Mouse (Mus musculus) midbrain, embryonic 12.5 days (tissue): ENCODE measurements around the gene Brwd1. TPM values are rescaled to one million over a fixed set of nuclear protein-coding genes. Genes with fewer than 3 reads are reported as not detected.
A peak's percentile ranks its signal among the peaks of the same experiment; 100 is the strongest.
"Not testable (repeated sequence)": the region's sequence is repeated elsewhere in the genome, so short reads cannot be mapped to it uniquely, and the experiment has no call there.

ENCODE experiments used
- ATAC-seq: fragments of 200-750 bp; cut with Nextera tagmentation; 2 replicates; pipeline ENCODE4 v1.8.0; 2017; ENCODE audit warnings: low read depth, moderate TSS enrichment, moderate library complexity; ENCODE audit not compliant: low FRiP score
- H3K27ac ChIP-seq: fragments of 300-500 bp; sonication (generic); replicated peaks from 2 replicates; pipeline ENCODE4 v1.5.1; 2016; ENCODE audit warnings: mild to moderate bottlenecking
- H3K27me3 ChIP-seq: fragments of 300-500 bp; sonication (generic); 2 replicates; pipeline ENCODE4 v1.6.1; 2016; ENCODE audit warnings: mild to moderate bottlenecking
- H3K36me3 ChIP-seq: fragments of 300-500 bp; sonication (generic); 2 replicates; pipeline ENCODE4 v1.6.1; 2016
- H3K4me1 ChIP-seq: fragments of 300-500 bp; sonication (generic); 2 replicates; pipeline ENCODE4 v1.6.1; 2016
- H3K4me2 ChIP-seq: fragments of 300-500 bp; sonication (generic); replicated peaks from 2 replicates; pipeline ENCODE4 v1.6.1; 2016; ENCODE audit warnings: mild to moderate bottlenecking, moderate library complexity
- H3K4me3 ChIP-seq: fragments of 300-500 bp; sonication (generic); 2 replicates; pipeline ENCODE4 v1.5.1; 2016; ENCODE audit warnings: mild to moderate bottlenecking
- H3K9ac ChIP-seq: fragments of 300-500 bp; sonication (generic); replicated peaks from 2 replicates; pipeline ENCODE4 v1.6.1; 2016; ENCODE audit warnings: mild to moderate bottlenecking, moderate library complexity
- H3K9me3 ChIP-seq: fragments of 300-500 bp; sonication (generic); 2 replicates; pipeline ENCODE4 v1.6.1; 2016; ENCODE audit warnings: mild to moderate bottlenecking
- WGBS: fragments of 180-500 bp; shearing (Covaris S2); methylation state at CpG from one replicate; pipeline ENCODE4 v1.1.7; 2016; 5-methylcytosine and 5-hydroxymethylcytosine counted together
- polyA plus RNA-seq: library from polyadenylated mRNA; unstranded; fragments of >200 nt; fragmentation: Nextera tagmentation; extraction: Ambion mirVana; gene quantifications from 2 replicates; pipeline ENCODE4 v1.2.1, GENCODE M21; 2016

Gene Brwd1
- polyA plus RNA-seq, 1 experiment from 2014 or later = 210 TPM

DNA sequence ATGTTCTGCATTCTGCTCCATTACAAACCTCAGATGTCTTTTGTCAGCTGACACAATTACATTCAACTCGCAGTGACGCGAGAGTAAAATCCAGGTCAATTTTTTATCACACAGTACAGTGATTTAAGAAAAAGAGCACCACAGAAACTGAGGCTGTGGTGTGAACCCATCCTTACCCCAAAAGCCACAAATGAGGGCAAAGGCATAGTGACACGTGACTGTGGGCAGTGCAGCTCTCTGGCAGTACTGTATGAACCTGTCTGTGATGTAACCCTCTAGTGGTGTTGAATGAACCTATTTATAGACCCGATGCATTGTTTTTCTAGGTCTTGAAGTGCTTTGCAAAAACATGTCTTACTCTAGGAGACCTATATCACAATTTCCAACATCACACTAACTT, 83.0 kb downstream of the Brwd1 start:
- H3K4me1 ChIP-seq = no peaks in the 10 kb centered on the region
- H3K4me3 ChIP-seq = no peak overlapping the region
- no peak overlapping the region for H3K9ac ChIP-seq
- H3K36me3 ChIP-seq = peaks cover 59% of the 10 kb centered on the region
- ATAC-seq = no peak
- no peaks in the 10 kb centered on the region for H3K9me3 ChIP-seq
- WGBS = over 99% methylated on average over 5 of the region's 5 CpGs
- H3K27ac ChIP-seq = no peak overlapping the region
- no peak overlapping the region for H3K4me2 ChIP-seq
- H3K27me3 ChIP-seq = no peaks in the 10 kb centered on the region

GRCm38 (mm10) chr16:95996156-95996555, 86.2 kb downstream of the Brwd1 start:
- H3K4me2 ChIP-seq = no peak overlapping the region
- no peak for ATAC-seq
- WGBS = 89% methylated on average over 7 of the region's 7 CpGs
- H3K27ac ChIP-seq = no peak overlapping the region
- H3K27me3 ChIP-seq = no peaks in the 10 kb centered on the region
- H3K36me3 ChIP-seq = peaks cover 56% of the 10 kb centered on the region
- no peak overlapping the region for H3K9ac ChIP-seq
- H3K4me3 ChIP-seq = no peak overlapping the region
- H3K4me1 ChIP-seq = 0 out of 2 replicates have a peak, but pooled peaks cover 5% of the 10 kb centered on the region
- no peaks in the 10 kb centered on the region for H3K9me3 ChIP-seq

- peaks cover 11% of the 10 kb centered on the region for H3K4me1 ChIP-seq
- 92% methylated on average over 4 of the region's 4 CpGs for WGBS
- H3K4me3 ChIP-seq, H3K9me3 ChIP-seq, H3K27me3 ChIP-seq, H3K27ac ChIP-seq, H3K9ac ChIP-seq, ATAC-seq, H3K4me2 ChIP-seq: not testable (repeated sequence)
- peaks cover 42% of the 10 kb centered on the region for H3K36me3 ChIP-seq
Observed at GRCm38 (mm10) chr16:95994576-95994975, 87.8 kb downstream of the Brwd1 start.

DNA sequence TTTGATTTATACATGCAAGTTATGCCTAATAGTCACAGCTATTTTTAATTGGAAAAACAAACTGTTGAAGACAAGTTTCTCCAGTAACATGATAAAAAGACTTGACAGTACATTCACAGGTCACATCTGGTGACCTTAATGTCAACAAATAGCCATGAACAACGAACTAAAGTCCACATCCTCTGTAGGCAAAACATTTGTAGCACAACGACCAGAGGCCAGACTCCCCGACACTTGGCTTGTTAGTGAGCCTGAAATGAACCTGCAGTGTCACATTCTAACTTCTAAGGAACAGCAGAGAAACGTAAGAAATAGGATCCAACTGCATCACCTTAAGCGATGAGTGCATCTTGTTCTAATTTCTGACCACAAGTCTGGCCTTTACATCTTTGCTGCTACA, 89.7 kb downstream of the Brwd1 start:
- H3K9ac ChIP-seq = no peak overlapping the region
- H3K4me3 ChIP-seq = no peak overlapping the region
- no peaks in the 10 kb centered on the region for H3K9me3 ChIP-seq
- no peak overlapping the region for H3K27ac ChIP-seq
- H3K4me2 ChIP-seq = no peak overlapping the region
- ATAC-seq = no peak
- WGBS = 77% methylated on average over 5 of the region's 5 CpGs
- peaks cover 38% of the 10 kb centered on the region for H3K36me3 ChIP-seq
- H3K4me1 ChIP-seq = peaks cover 11% of the 10 kb centered on the region
- no peaks in the 10 kb centered on the region for H3K27me3 ChIP-seq

DNA sequence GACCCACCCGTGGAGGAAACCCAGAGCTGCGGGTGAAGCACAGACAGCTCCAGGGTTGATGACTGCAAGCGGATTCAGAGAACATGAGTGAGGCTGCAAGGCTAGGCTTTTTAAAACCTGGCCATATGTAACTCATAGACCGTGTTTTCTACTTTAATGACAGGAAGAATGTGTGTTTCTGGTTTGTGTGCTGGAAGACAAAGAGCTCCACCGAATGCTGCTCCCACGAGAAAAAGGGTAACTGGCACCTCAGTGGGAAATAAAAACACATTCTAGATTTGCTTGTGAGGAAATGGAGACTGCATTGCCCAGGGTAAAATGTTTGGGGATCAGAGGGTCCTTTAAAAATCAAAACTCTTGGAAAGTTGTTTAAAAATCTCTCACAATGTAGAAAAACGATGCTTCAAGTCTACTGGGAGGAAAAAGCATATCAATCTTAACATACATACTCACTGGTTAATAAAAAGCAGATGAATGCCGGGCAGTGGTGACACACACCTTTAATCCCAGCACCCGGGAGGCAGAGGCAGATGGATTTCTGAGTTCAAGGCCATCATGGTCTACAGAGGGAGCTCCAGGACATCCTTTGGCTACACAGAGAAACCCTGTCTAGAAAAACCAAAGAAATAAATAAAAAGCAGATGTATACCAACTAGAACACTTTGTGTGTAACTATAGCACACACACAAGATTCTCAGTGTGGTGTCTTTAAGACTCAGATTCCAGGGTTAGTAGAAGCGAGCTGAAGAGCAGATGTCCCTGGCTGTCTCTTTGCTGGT, 91.0 kb downstream of the Brwd1 start:
- H3K27ac ChIP-seq = peak overlapping the region; percentile 84
- H3K27me3 ChIP-seq = no peaks in the 10 kb centered on the region
- 8% methylated on average over 10 of the region's 10 CpGs for WGBS
- H3K36me3 ChIP-seq = peaks cover 36% of the 10 kb centered on the region
- no peak for ATAC-seq
- H3K4me3 ChIP-seq = peak overlapping the region; percentile 76
- H3K4me1 ChIP-seq = peaks cover 11% of the 10 kb centered on the region
- H3K4me2 ChIP-seq = peak overlapping the region; percentile 69
- H3K9me3 ChIP-seq = no peaks in the 10 kb centered on the region
- peak overlapping the region; percentile 79 for H3K9ac ChIP-seq

- Histone ChIP-seq H3K4me2 (peak within 1 kb of the TSS; percentile 69), H3K27me3 (no peaks in the 10 kb centered on the region), H3K27ac (peak within 1 kb of the TSS; percentile 84), H3K4me3 (peak within 1 kb of the TSS; percentile 76), H3K4me1 (peaks cover 11% of the 10 kb centered on the region), H3K9me3 (no peaks in the 10 kb centered on the region), H3K36me3 (peaks cover 36% of the 10 kb centered on the region), H3K9ac (peak within 1 kb of the TSS; percentile 79)
- peak; percentile 93 for ATAC-seq
- WGBS = under 1% methylated on average over 50 of the region's 62 CpGs
Observed at GRCm38 (mm10) chr16:95990462-95991121, 91.7 kb downstream of the Brwd1 start, which contains the start of gene Psmg1. TSS of gene Psmg1 (minus strand) at chr16:95990960.

- H3K4me2 ChIP-seq = no peak overlapping the region
- H3K9ac ChIP-seq = no peak overlapping the region
- ATAC-seq = no peak
- H3K4me3 ChIP-seq = no peak overlapping the region
- H3K9me3 ChIP-seq = no peaks in the 10 kb centered on the region
- peaks cover 2% of the 10 kb centered on the region for H3K4me1 ChIP-seq
- peaks cover 53% of the 10 kb centered on the region for H3K36me3 ChIP-seq
- 93% methylated on average over 5 of the region's 5 CpGs for WGBS
- no peak overlapping the region for H3K27ac ChIP-seq
- no peaks in the 10 kb centered on the region for H3K27me3 ChIP-seq
Observed at GRCm38 (mm10) chr16:95984911-95985310, 97.4 kb downstream of the Brwd1 start.

DNA sequence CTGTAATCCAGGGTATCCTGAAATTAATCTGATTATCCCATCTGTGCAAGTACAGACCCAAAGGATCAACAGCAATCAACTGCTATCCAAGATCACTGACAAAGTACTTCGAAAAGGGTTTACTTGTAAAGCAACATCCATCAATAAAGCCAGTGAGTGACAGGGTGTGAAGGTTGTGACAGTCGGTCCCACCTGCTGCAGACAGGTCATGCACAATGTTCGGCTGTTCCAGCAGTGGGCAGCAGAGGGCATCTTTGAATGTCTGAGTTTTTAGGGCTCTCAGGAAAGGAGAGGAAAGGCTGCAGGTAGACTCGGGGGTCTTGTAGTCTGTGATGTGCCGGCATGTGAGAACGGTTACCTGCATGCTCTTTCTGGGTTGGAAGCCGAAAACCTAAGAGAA, 98.7 kb downstream of the Brwd1 start:
- H3K27ac ChIP-seq = no peak overlapping the region
- ATAC-seq = no peak
- H3K9ac ChIP-seq = no peak overlapping the region
- WGBS = 84% methylated on average over 7 of the region's 7 CpGs
- H3K4me3 ChIP-seq = no peak overlapping the region
- no peaks in the 10 kb centered on the region for H3K27me3 ChIP-seq
- no peaks in the 10 kb centered on the region for H3K4me1 ChIP-seq
- no peak overlapping the region for H3K4me2 ChIP-seq
- H3K9me3 ChIP-seq = no peaks in the 10 kb centered on the region
- peaks cover 61% of the 10 kb centered on the region for H3K36me3 ChIP-seq

- ATAC-seq = no peak
Observed at GRCm38 (mm10) chr16:95970841-95971240, 111.5 kb downstream of the Brwd1 start.

GRCm38 (mm10) chr16:95967455-95967854, 114.9 kb downstream of the Brwd1 start:
- Histone ChIP-seq H3K27me3 (no peaks in the 10 kb centered on the region), H3K4me2 (no peak overlapping the region), H3K9me3 (no peaks in the 10 kb centered on the region), H3K4me3 (no peak overlapping the region), H3K27ac (no peak overlapping the region), H3K4me1 (no peaks in the 10 kb centered on the region), H3K9ac (no peak overlapping the region), H3K36me3 (no peaks in the 10 kb centered on the region)
- WGBS = 86% methylated on average over 11 of the region's 11 CpGs
- ATAC-seq = no peak

More at GRCm38 (mm10) chr16:95970841-95971240, 111.5 kb downstream of the Brwd1 start:
- no peak overlapping the region for H3K9ac ChIP-seq
- no peak overlapping the region for H3K27ac ChIP-seq
- H3K27me3 ChIP-seq = no peaks in the 10 kb centered on the region
- H3K9me3 ChIP-seq = no peaks in the 10 kb centered on the region
- H3K4me1 ChIP-seq = no peaks in the 10 kb centered on the region
- no peak overlapping the region for H3K4me3 ChIP-seq
- WGBS = 80% methylated on average over 2 of the region's 2 CpGs
- no peak overlapping the region for H3K4me2 ChIP-seq
- no peaks in the 10 kb centered on the region for H3K36me3 ChIP-seq

DNA sequence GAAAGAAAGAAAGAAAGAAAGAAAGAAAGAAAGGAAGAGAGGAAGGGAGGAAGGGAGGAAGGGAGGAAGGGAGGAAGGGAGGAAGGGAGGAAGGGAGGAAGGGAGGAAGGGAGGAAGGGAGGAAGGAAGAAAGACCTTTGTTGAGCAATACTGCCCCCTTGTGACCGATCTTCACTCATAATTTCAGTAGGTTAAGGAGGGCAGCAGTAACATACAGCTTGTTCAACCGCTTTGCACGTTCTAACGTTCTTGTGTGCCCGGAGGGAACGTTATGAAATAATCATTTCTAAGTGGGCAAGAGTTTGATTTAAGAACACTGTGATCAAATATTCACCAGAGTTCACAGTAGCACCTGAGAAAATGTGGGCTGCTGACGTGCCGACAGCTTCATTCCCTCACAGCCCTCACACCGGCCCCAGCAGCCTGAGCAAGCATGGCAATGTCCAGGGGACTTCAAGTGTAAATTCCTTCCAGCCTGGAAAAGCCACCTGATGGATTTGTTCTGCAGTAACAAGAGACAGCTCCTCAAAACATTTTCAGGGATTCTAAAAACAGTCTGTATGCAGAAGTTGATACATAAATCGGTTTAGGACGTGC, 117.8 kb downstream of the Brwd1 start:
- no peak overlapping the region for H3K27ac ChIP-seq
- no peak for ATAC-seq

DNA sequence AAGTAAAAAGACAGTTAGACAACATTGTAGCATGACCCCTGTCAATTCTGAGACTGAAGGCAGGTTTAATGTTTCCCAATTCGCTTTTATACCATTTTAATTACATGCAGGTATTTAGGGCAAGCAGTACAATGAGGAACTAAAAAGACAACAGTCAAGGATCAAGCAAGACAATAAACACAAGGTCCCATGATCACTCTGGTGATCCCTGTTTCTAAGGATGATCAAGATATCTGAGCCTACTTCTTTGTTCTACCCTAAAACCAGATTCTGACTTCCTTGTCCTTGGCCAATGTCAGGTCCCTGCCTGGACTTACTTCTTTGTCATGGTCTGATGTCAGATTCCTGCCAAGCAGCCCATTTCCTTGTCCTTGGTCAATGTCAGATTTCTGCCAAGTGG, 120.8 kb downstream of the Brwd1 start:
- H3K4me1 ChIP-seq, H3K27ac ChIP-seq, H3K27me3 ChIP-seq, H3K4me3 ChIP-seq, H3K36me3 ChIP-seq, H3K9me3 ChIP-seq, H3K9ac ChIP-seq, ATAC-seq, H3K4me2 ChIP-seq: not testable (repeated sequence)
- 71% methylated on average over 1 of the region's 1 CpGs for WGBS

More for the DNA sequence above, 117.8 kb downstream of the Brwd1 start:
- H3K9ac ChIP-seq = no peak overlapping the region
- WGBS = 59% methylated on average over 11 of the region's 11 CpGs
- no peak overlapping the region for H3K4me2 ChIP-seq
- H3K36me3 ChIP-seq = no peaks in the 10 kb centered on the region
- H3K4me3 ChIP-seq = no peak overlapping the region
- no peaks in the 10 kb centered on the region for H3K27me3 ChIP-seq
- H3K9me3 ChIP-seq = no peaks in the 10 kb centered on the region
- H3K4me1 ChIP-seq = no peaks in the 10 kb centered on the region
